Mouse (Mus musculus) liver, embryonic 14.5 days (tissue): ENCODE measurements at regions not wholly inside any gene's neighbourhood (a gene's known extent, or its start where the extent isn't known, plus 50 kb on each side); places are given as distances from the start of the nearest gene placed in this dataset.

Experiments used
- CTCF ChIP-seq: IDR thresholded peaks from 2 replicates; pipeline ENCODE4 v1.5.1; 2016; ENCODE audit warnings: antibody characterized with exemption, low read depth, control low read depth
- EP300 ChIP-seq: IDR thresholded peaks from 2 replicates; pipeline ENCODE4 v1.6.1; 2016; ENCODE audit warnings: antibody characterized with exemption, low read depth

GRCm38 (mm10) chr17:27315428-27315827 is 111.2 kb upstream of the Lemd2 start:
- no peak for TF ChIP-seq CTCF
- TF ChIP-seq EP300, result no peak
